Mouse (Mus musculus): ENCODE results near the gene Nrxn3.

The Nrxn3 gene

DNA sequence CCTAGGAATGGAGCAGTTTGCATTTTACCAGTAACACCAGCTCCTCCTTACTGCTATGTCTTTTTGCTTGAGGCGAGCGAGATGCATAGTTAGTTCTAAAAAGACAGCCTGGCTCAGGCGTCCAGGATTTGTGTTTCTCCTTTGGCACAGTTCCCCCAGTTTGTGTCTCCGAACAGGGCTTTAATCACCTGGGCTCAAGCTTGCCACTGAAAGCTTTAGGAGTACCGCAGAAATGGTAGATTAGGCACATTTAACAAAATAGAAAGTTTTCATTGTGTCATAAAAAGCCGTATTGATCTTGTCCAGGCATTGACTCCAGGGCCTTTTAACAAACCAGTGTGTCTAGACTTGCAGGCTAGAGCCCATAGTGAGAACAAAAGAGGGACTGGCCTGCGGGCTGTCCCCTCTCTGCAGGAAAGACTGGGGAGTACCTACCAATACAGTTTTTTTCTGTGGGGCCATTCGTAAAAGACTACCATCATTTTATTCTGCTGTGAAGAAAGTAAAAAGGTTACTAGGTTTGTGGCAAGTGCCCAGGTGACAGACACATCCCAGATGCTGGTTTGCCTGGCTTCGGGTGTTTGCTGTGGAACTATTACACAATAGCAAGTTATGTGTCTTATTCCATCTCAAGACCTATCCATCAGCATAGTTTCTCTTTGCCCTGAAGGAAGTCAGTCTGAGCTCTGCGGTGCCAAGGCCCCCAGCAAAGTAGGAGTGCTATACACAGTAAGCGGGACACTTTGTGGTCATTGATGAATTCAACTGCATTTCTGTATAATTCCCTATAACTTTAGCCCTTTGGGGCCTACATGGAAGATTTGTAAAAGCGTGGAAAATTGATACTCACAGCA, 451.9 kb downstream of the Nrxn3 start:
- no peak for DNase-seq (ENCODE audit: low read depth, low spot score)

DNA sequence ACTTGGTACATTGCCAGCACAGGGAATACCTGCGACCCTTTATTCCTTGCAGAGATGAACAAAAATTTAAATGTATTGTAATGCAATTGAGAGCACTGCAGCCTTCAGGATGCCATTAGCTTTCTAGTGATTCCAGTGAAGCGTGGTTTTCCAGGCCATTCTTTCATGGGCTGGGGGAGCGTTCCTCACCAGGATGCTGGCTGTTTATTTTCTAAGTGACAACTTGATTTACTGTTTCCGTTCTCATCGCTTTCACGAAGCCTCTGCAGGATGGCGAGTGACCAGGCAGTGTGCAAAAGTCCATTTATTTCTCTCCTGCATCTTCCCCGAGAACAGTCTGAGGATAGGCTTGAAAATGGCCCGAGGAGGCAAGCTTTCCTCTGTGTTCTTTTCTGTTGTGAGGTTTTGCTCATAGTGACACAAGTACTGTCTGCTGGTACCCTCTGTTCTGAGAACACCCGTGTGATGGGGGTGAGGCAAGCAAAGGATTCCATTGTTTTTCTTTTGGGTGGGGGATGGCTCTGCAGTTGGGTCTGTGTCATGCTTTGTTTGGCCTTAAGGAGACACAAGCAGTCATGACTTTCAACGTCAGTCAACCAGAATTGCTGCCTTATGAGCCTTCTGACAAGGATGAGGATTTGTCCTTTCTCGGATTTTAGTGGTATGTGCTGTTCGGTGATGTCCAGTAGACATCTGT, 457.4 kb downstream of the Nrxn3 start:
- no peak for DNase-seq (ENCODE audit: low read depth, low spot score)

DNA sequence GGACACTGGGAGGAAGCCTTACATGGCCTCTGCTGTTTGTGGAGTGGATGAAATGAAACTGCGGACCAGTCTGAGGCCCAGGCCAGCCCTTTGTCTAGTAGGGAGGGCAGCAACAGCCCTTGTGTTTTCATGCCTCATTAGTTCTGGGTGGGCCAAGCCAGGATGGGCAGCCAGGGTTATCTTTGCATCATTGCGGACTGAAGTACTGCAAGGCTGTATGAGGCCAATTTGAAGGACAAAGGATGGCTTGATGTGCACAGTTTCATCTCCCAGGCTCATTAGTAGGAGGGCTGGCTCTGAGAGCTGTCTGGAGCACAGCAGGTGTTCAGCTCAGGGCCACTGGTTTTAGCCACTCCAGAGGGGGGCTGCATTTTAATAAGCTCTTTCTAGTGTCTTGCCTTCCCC, 458.5 kb downstream of the Nrxn3 start:
- peak; percentile 5 for DNase-seq (ENCODE audit: low read depth, low spot score)

DNA sequence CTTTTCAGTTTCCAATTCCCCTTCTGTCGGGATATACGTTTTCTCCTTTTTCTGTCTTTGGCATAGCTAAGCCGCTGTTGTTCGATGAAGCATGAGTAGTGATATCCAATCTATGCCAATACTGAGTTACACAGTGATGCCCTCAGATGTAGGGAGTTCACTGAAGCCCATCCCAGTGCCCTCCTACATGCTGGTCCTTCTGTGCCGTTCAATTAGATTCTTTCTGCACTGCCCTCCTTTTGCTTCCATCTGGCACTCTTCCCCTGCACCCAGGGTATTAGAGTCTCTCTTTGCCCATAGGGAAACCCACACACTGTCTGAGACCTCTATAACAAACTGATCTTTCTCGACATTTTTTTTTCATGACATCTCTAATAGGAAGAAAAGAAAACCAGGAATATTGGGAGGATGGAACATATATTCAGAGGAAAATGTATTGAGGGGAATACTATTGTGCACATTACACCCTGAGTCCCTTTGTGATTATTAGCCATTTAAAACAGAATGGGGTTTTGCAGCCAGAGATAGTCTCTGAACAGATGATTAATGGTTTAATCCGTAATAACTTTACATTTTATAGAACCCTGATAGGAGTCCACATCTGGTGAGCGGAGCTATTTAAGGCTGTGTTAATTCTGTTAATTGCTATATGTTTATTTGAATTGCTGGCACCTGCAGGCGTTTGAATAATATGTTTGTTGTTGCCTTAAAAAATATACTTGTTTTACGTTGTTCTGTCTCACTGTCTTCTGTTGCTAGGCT, 476.3 kb downstream of the Nrxn3 start:
- no peak for DNase-seq (ENCODE audit: low read depth, low spot score)

DNA sequence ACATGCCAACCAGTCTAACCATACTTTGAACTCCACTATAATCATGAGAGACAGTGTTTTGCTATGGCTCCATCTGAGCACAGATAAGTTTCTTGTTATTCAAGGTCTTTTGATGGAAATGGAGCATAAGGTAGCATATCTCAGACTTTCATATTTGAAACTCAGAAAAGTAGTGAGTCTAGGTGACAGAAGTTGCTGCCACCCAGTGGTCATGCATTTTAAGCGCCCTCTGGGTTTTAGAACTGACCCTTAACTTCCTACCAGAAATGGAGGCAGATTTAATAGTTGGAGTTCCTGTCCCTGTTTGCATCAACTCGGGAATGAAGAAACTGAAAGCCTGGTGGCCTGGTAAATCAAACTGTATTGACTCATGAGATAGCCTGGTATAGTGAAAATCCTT, 488.9 kb downstream of the Nrxn3 start:
- no peak for DNase-seq (ENCODE audit: low read depth, low spot score)

DNA sequence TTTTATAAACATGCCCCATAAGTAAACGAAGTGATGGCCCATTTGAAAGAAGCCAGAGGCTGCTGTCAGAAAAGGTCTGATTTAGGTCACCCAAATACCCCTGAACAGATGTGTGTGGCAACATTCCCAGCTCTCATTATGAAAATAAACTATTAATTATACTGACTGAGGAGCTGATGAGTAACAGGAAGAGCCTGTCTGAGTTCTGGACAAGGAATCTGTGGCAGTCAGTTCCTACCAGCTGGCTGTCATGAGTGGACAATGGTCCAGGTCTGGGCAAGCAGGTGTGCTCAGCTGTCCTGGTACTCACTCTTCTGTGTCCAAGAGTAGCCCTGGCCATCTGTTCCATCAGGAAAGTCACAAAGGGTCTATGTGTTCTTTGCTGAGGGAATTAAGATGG, 517.1 kb downstream of the Nrxn3 start:
- DNase-seq (ENCODE audit: low read depth, low spot score) = no peak

DNA sequence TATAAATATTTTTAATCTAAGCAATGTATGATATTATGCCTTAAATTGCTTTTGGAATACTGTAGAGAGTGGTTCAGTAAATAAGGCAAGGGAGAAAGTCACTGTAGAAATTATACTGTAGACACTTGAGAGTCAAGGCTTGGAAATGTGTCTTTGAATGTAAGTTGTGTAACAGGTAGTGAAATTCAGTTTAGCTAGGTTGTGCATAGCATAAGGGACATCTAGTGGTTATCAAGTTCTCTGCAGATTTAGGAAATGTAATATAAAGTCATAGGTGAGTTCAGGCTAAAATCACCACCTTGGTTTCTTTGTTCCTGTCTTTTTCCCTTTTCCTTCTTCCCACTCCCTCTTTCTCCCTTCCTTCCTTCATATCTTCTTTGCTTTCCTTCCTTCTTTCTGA, 518.9 kb downstream of the Nrxn3 start:
- no peak for DNase-seq (ENCODE audit: low read depth, low spot score)

DNA sequence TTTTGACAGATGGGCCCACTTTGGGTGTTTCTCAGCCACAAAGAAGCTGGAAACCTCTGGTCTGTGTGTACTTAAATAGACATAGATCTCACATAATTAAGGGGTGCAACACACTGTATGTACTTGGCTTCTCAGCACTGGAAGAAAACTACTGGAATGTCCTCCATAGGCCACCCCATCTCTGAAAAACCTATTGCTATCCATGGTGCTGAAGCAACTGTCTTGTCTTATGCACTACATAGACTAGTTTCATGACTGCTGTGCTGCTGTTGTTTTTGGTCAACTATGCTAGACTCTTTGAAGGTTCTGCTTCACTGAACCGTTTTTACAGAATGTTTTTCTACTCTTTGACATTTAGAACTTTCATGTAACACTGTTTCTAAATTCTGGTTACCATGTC, 519.8 kb downstream of the Nrxn3 start:
- DNase-seq (ENCODE audit: low read depth, low spot score) = no peak

DNA sequence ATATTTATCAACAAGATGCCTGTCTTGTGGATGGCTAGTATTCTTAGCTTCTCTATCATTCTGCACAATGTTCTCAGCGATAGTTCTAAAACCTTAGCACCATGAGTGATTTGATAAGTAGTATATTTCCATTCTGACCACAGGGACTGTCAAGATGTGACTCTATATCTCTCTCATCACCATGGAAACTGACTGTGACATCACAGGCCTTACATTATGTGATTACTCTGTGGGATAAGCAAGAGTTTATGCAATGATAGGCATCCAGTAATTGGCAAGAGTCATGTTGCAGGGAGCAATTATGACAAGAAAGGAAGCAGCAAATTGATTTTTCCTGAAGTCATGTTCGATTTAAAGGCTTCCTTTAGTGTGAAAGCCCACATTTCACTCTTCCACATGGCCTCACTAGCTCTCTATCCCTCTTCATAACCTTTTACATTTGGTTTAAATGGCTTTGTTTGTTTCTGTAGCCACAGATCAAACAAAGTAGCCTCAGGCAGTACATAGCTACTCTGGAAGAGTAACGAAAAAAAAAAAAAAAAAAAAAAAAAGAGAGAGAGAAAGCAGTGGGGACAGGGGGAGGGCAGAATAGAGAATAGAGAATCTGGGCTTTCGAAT, 532.7 kb downstream of the Nrxn3 start:
- DNase-seq (ENCODE audit: low read depth, low spot score) = no peak

DNA sequence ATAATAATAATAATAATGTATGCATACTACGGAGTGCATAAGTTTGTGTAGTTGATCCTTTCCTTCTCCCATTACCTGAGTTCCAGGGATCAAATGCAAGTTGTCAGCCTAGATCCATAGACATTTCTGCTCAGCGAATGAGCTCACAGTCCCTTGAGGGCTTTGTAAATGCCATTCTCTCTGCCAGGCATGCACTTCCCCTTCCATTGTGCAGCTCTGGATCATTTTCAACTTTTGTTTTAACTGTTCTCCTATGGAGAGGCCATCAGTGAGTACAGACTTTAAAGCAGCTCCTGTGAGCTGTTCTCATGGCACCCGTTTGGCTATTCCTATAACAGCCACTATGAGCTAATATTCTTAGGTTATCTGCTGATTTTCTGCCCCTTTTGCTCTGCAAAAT, 536.2 kb downstream of the Nrxn3 start:
- DNase-seq (ENCODE audit: low read depth, low spot score) = no peak

DNA sequence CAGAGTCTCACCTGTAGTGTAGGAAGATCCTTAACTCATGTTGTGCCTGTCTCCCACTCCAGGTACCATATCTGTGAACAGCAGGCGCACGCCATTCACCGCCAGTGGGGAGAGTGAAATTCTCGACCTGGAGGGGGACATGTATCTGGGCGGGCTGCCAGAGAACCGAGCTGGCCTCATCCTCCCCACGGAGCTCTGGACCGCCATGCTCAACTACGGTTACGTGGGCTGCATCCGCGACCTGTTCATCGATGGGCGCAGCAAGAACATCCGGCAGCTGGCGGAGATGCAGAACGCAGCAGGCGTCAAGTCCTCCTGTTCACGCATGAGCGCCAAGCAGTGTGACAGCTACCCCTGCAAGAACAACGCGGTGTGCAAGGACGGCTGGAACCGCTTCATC, 537.4 kb downstream of the Nrxn3 start:
- no peak for DNase-seq (ENCODE audit: low read depth, low spot score)

DNA sequence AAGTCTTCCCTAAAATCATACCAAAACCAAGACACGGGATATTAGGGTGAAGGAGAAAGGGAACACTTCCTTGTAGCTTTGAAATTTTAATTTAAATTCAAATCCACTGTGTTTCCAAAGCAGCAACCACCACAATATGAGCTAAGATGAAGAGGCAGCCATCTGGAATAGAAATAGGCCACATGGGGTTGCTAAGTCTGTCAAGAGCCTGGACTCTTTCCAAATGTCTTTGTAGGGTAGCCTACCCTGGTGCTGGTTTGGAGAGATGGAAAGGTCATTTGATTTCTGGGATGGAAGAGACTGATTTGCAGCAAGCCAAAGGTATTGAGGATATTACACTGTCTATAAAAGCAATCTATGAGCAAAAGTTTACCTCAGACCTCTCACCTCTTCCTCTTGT, 539.6 kb downstream of the Nrxn3 start:
- DNase-seq (ENCODE audit: low read depth, low spot score) = no peak

DNA sequence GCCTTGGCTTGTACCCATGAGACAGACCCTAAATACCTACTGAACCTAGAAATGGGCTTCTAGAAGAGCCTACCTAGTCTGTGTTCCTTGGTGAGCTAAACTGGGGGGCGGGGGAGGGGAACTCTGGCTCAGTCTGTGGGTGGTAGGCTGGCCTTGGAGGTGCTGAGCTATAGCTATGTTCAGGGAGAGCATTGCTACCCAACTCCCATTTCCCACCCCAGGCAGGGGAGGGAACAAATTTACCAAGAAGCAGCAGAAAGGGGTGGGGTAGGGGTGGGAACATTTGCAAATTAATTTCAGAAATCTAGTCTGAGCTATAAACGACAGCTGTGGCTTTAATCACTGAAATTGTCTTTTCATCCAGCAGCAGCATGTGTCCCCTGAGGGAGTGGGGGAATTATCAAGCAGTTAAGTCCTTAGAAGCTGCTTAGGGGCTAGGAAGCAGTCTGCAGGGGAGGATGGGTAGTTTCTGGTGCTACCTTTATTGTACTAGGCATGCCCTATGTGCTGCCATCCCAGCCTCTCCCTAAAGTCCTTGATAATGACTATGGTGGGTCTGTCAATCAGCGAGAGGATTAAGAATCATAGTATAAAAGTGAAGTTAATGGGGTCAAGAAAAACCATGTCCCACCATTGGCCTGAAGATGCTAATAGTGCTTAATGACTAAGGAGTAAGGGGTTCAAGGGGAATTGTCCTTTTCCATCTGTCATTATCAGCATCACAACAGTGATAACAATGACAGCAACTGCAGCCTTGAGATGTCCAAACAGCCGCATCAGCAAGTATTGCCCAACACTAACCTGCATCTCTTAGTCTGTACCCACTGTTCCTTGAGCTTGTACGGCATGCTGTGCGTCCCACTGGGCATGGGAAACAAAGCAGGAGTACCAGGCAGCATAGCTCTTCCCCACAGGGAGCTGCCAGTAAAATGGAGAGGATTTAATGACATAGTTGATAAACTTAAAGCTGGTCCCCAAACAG, 560.0 kb downstream of the Nrxn3 start:
- DNase-seq (ENCODE audit: low read depth, low spot score) = no peak

DNA sequence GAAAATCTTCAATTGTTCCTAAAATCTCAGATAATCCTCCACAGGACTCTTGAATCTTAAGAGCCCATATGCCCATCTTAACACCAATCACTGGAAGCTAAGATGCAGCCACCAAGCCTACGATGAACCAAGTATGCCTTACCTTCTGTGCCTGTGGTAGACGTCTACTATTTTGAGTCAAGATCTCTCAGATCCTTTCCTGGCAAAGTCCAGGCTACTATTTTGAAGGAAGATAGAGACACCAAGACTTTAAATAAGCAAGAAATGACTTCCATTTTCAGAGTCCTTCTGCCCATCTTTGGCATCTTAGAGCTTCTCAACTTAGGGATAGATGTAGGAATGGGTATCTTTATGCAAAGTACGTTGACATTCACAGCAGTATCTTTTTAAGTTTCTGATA, 561.7 kb downstream of the Nrxn3 start:
- DNase-seq (ENCODE audit: low read depth, low spot score) = no peak

DNA sequence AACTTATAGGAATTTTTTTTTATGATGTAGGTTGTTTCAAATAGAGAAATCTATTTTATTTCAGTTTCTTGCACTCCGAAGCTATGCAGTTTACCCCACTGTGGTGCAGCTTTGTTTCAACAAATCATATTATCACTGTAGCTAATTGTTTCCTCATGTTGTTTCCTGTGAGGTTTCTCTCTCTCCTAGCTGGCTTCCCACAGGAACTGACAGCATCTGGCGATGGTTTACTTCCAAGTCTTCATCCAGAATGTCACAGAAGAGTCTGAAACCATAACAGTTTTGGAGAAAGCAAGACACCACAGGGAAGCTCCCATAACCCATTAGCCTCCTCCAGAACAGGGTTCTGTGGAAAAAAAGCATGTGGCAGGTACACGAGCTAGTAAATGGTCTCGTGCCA, 564.4 kb downstream of the Nrxn3 start:
- no peak for DNase-seq (ENCODE audit: low read depth, low spot score)

DNA sequence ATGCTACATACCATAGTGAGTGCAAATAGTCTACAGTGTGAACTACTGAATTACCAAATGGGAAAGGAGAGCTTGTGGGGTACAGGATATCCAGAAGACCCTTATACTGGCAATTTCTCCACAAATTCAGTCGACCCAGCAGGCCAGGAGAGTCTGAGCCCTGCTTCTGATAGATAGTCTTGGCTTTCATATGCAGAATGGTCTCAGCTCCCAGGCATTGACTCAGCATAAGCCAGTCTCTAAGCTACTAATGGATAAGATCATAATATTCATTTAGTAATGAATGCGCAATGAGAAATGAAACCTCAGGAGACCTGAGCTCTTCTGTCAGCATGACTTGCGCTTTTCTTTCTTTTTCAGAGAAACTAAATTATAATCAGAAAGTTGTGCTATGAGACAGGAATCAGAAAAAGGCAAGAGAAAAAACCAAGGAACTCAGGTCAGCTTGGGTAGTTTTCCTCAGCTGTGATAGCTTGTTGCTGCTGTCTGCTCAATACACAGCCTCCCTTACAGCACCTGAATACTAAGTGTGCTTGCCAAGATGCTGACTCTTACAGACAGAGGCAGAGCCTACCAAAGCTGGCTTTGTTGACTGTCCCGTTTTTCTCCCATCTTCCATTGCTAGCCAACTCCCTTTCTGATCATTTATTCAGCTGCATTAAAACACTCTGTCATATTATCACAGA, 567.1 kb downstream of the Nrxn3 start:
- no peak for DNase-seq (ENCODE audit: low read depth, low spot score)

DNA sequence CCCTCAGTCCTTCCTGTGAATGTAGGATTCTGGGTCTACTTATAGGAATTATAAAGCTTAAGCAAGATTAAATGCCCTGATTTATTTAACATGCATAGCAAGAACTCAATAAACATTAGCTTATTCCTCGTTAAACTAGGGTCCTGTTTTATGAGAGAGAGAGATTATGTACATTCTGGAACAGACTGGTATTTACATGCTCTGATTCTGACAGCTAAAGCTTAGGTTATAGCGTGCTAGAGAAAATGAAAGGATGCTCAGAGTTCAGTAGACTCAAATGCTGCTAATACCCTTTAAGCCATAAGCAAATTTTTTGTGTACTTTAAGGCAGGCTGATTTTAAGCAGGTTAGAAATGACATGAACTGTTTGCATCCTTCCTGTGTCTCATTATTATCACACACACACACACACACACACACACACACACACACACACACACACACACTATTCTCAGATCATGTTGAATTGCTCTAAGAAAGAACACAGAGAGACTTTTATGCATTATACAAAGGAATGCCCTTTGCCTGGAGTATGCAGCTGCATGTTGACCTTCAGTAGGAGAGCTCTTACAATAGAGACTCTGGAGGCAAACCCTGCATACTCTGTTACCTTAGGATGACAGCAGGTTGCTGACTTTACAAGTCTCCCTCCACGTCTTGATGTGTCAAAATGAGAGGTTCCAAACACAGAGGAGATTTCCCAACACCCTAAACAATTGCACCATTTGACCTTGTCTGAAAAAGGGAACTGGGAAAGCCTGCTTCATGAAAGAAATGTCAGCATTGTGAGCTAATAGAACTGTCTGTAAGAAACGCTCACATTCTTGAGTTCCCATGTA, 568.3 kb downstream of the Nrxn3 start:
- no peak for DNase-seq (ENCODE audit: low read depth, low spot score)

DNA sequence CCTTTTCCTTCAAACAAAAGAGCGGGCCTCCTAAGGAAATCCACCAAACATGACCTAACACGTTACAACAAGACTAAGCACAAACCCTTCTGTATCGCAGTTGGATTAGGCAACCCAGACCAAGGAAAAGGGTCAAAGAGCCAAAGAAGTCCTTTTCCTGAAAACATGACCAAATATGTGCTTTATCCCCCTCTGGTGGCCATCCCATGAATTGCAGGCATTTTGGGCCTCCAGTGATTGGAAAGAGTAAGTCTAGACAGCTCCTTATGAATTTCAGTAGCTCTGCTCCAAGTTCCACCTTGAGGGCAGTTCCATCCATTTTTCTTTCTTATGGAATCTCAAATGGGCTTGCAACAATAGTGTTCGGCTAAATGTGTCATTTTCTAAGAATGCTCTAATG, 579.3 kb downstream of the Nrxn3 start:
- DNase-seq (ENCODE audit: low read depth, low spot score) = peak; percentile 13

DNA sequence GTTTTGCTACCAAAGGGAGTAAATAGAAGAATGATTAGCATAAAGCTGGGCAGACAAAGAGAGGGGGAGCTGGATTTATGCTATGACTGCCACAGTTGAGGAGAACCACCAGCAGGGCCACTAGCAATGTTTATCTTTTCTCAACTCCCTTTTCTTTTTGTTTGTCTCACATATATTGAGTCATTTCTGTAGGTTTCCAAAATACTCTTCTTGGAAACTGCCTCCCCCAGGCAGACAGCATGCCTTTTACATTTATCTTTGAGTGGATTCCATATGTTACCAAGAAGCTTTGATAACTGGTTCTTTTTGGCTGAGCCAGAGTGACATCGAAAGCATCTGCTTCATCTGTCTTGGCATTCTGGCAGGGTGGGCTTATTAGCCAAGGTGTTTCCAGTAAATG, 587.5 kb downstream of the Nrxn3 start:
- DNase-seq (ENCODE audit: low read depth, low spot score) = no peak

All from WW6 (cell line).